Mouse (Mus musculus): ENCODE results near the gene Tdrd12.
"Not testable (repeated sequence)": the region's sequence is repeated elsewhere in the genome, so short reads cannot be mapped to it uniquely, and the experiment has no call there.

Tdrd12 gene

GRCm38 (mm10) chr7:35537562-35537961, at the start of gene Tdrd12:
TSS of gene Tdrd12 (minus strand) at chr7:35537745.
- Histone ChIP-seq H3K27me3 (ENCODE audit: control insufficient read depth, insufficient read depth, low read length, poor library complexity, severe bottlenecking) (no peaks in the 10 kb centered on the region), H3K36me3 (ENCODE audit: control insufficient read depth, insufficient read depth, low read length, poor library complexity, severe bottlenecking) (no peaks in the 10 kb centered on the region)
- peak; percentile 6 for DNase-seq (ENCODE audit: low read depth, low spot score)

DNA sequence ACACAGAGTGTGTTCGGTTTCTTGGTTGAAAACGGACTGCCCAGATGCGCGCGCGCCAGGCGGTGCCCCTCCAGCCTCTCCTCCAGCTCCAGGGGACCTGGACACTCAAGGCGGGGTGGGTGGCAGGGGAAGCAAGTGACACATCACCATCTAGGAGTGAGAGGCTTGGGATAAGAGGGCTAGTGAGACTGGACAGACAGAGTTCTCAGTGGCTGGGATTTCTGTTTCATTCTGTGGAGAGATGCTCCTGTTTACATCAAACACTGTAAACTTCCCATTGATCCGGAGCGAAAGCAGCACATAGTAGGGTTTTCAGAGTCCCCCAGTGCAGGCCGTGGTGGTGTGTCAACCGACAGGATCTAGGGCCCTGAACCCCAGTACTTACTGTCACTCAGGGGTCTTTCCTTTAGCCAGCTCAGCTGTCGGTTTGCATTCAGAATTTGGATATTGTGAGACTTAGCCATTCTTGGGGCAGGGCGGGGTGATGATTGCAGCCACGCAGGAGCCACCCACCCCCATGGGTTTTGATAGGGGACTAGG, 49.4 kb upstream of the Tdrd12 start:
- no peak for DNase-seq (ENCODE audit: low read depth, low spot score)
- H3K36me3 ChIP-seq (ENCODE audit: control insufficient read depth, insufficient read depth, low read length, poor library complexity, severe bottlenecking), result no peaks in the 10 kb centered on the region
- no peaks in the 10 kb centered on the region for H3K27me3 ChIP-seq (ENCODE audit: control insufficient read depth, insufficient read depth, low read length, poor library complexity, severe bottlenecking)

DNA sequence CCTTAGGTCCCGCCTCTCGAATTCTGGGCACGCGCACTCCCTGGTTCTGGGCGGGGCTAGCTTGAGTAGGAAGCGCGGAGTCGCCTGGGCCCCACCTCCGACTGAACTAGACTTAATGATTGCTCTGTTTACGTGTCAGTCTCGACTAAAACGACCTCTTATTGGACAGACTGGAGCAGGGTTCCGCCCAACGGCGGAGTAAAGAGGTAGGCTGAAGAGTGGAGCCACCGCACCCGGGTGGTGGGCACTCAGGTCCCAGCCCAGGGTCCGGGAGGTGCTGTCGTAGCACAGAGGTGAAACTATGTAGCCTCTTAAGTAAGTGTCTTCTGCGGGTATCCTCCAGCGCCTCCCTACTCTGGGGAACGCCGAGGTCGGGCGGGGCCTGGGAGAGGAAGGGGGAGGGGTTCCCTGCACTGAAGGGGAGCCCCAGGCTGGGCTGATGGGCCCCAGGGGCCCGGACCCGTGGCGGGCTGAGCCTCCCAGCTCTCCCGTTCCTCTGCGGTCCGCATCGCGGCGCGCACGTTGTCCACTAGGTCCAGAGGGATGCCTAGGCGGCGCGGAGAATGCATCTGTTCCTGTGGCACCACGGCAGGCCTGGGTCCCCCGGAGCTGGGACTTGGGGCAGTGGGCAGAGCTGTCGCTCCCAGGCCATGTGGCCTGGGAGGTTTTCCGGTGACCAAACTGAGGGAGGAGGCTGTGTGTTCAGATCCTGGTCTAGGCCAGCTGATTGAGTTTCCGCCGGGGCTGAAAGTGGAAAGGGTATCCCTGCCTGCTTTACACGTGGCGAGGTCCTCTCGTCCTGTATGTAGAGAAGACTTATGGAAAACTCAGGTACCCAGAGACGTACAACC, 48.7 kb upstream of the Tdrd12 start, which contains the start of gene Ankrd27:
Ankrd27 (plus strand) TSS at position 190 of the 851 bp plus-strand sequence.
- Histone ChIP-seq H3K27me3 (ENCODE audit: control insufficient read depth, insufficient read depth, low read length, poor library complexity, severe bottlenecking) (no peaks in the 10 kb centered on the region), H3K36me3 (ENCODE audit: control insufficient read depth, insufficient read depth, low read length, poor library complexity, severe bottlenecking) (no peaks in the 10 kb centered on the region)
- peak; percentile 96 for DNase-seq (ENCODE audit: low read depth, low spot score)

DNA sequence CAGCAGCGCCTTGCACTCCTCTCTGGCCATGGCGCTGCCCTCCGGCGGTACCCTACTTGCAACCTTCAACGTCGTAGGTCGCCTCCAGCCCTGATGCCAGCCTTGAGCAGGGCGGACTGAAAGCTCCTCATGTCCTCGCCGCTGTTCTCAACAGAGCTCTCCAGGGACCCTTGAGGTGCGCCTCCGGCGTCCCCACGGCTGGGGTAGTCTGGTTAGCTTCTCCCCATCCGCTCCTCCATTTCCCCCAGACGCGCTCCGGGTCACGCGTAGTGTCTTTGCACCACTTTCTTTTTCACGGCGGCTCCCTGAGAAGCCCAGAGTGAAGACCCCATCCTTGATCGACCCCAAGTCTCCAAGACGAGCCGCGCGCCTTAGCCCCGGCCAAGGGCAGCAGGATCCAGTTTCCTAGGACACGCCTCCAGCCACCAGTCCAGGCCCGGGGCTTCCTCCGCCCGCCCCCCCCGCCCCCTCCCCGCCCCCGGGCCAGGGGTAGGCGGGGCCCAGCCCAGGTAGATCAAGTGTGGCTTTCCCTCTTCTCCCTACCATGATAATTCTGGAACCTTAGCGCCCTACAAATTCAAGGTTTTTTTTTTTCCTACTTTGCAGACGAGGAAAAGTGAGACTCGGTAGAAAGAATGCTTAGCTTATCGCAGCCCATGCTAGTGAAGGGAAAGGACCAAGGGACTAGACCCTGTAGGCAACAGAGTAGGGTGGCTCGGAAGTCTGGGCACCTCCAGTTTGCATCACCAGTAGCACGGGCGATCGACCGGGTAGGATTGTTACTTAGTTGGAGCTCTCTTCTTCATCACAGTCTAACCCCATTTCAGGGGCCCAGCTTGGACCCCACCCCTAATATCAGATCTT, 47.9 kb upstream of the Tdrd12 start, which contains the start of gene Rgs9bp:
Rgs9bp (minus strand) TSS at position 392 of the 864 bp plus-strand sequence.
- Histone ChIP-seq H3K27me3 (ENCODE audit: control insufficient read depth, insufficient read depth, low read length, poor library complexity, severe bottlenecking) (no peaks in the 10 kb centered on the region), H3K36me3 (ENCODE audit: control insufficient read depth, insufficient read depth, low read length, poor library complexity, severe bottlenecking) (no peaks in the 10 kb centered on the region)
- DNase-seq (ENCODE audit: low read depth, low spot score), result peak; percentile 49

DNA sequence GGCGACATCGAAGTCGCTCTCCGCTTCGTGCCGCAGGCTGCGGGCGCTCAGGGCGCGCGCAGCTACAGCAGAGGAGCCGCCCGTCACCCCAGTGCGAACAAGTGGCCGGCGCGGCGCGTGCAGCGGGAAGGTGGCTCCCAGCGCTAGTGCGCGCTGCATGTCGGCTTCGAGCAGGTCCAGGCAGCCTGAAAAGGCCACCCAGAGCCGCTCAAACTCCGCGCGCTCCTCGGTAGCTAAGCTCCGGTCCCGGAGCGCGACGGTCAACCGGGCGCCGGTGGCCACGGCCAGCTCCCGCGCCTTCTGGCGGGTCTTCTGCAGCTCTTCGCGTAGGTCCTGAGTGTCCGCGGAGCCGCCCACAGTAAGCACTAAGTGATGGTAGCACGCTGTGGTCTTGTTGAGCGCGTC, 47.2 kb upstream of the Tdrd12 start:
- H3K36me3 ChIP-seq (ENCODE audit: control insufficient read depth, insufficient read depth, low read length, poor library complexity, severe bottlenecking), result no peaks in the 10 kb centered on the region
- no peaks in the 10 kb centered on the region for H3K27me3 ChIP-seq (ENCODE audit: control insufficient read depth, insufficient read depth, low read length, poor library complexity, severe bottlenecking)
- peak; percentile 45 for DNase-seq (ENCODE audit: low read depth, low spot score)

DNA sequence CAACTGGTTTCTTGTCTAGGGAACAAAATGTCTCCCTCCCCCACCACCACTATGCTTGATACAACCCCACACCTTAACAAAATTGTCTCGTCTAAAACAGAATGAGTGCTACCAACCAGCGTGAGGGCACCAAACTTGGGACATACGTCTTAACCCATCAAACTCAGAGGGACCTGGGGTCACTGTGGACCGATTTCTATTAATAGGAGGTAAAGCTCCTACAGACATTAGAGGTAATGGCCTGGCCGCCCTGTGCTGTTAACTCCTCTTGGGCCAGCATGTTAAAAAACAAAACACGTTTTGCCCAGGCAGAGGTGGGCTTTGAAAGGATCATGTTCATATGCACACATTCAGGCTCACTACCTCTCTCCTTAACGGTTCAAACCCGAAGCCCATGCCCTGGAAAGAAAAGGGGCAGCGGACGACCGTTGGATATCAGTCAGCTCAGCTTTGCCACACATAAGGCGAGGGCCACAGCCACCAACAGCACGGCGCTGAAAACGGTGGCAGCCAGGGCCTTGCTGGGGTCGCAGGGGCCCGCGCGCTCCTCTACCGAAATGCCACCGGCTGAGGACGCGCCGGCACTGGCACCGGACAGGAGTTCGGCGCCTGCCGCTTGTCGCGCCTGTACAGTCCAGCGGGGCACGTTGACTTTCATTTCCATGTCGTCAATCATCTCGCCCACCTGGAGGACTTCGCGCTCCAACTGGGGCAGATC, 46.7 kb upstream of the Tdrd12 start:
- no peaks in the 10 kb centered on the region for H3K36me3 ChIP-seq (ENCODE audit: control insufficient read depth, insufficient read depth, low read length, poor library complexity, severe bottlenecking)
- no peaks in the 10 kb centered on the region for H3K27me3 ChIP-seq (ENCODE audit: control insufficient read depth, insufficient read depth, low read length, poor library complexity, severe bottlenecking)
- DNase-seq (ENCODE audit: low read depth, low spot score), result no peak

DNA sequence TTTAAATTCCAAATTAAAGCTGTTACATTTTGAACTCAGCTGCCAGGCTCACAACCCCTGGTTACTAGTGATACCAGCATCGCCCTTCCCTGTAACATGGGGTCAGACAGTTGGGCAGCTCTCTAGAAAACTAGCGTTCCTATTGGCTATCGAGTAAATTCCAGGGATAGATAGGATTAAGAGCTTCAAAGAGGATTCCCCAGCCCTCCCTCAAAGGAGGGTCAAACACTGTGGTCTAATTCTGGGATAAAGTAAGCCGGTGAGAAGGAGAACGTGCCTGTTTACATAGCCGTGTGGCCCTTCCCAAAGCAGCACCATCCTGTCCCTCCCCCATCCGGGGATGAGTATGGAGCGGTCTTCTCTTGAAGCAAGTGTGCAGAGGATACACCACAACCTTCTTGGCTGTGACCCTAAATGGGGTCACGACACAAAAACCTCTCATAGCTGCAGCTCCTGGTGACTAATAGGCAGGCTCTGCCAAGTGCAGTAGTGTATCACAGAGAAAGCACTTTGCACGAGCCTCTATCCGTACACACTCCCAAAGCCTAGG, 46.0 kb upstream of the Tdrd12 start:
- no peak for DNase-seq (ENCODE audit: low read depth, low spot score)
- Histone ChIP-seq H3K36me3 (ENCODE audit: control insufficient read depth, insufficient read depth, low read length, poor library complexity, severe bottlenecking) (no peaks in the 10 kb centered on the region), H3K27me3 (ENCODE audit: control insufficient read depth, insufficient read depth, low read length, poor library complexity, severe bottlenecking) (no peaks in the 10 kb centered on the region)

- Histone ChIP-seq H3K36me3 (ENCODE audit: control insufficient read depth, insufficient read depth, low read length, poor library complexity, severe bottlenecking) (no peaks in the 10 kb centered on the region), H3K27me3 (ENCODE audit: control insufficient read depth, insufficient read depth, low read length, poor library complexity, severe bottlenecking) (no peaks in the 10 kb centered on the region)
- DNase-seq (ENCODE audit: low read depth, low spot score), result peak; percentile 38
These were observed 45.2 kb upstream of the Tdrd12 start for GRCm38 (mm10) chr7:35582719-35583118.

GRCm38 (mm10) chr7:35579849-35580248, 42.3 kb upstream of the Tdrd12 start:
- no peaks in the 10 kb centered on the region for H3K27me3 ChIP-seq (ENCODE audit: control insufficient read depth, insufficient read depth, low read length, poor library complexity, severe bottlenecking)
- no peaks in the 10 kb centered on the region for H3K36me3 ChIP-seq (ENCODE audit: control insufficient read depth, insufficient read depth, low read length, poor library complexity, severe bottlenecking)
- DNase-seq (ENCODE audit: low read depth, low spot score), result peak; percentile 79

GRCm38 (mm10) chr7:35570883-35571282, 33.3 kb upstream of the Tdrd12 start:
- not testable (repeated sequence) for H3K36me3 ChIP-seq (ENCODE audit: control insufficient read depth, insufficient read depth, low read length, poor library complexity, severe bottlenecking); H3K27me3 ChIP-seq (ENCODE audit: control insufficient read depth, insufficient read depth, low read length, poor library complexity, severe bottlenecking)
- peak; percentile 23 for DNase-seq (ENCODE audit: low read depth, low spot score)

DNA sequence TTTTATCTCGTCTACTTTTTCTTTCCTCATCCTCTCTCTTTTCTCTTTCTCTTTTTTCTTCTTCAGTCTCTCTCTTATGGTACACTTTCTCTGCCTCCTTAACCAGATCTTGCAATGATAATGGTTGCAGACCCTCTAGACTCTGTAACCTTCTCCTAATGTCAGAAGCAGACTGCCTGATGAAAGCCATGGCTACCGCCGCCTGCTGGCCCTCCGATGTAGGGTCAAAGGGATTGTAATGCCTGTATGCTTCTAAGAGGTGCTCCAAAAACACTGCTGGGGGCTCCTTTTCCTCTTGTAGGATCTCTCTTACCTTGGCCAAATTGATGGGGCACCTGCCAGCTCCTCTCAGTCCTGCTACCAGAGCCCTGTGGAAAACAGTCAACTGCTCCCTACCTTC, 32.2 kb upstream of the Tdrd12 start:
- not testable (repeated sequence) for H3K27me3 ChIP-seq (ENCODE audit: control insufficient read depth, insufficient read depth, low read length, poor library complexity, severe bottlenecking); H3K36me3 ChIP-seq (ENCODE audit: control insufficient read depth, insufficient read depth, low read length, poor library complexity, severe bottlenecking); DNase-seq (ENCODE audit: low read depth, low spot score)

DNA sequence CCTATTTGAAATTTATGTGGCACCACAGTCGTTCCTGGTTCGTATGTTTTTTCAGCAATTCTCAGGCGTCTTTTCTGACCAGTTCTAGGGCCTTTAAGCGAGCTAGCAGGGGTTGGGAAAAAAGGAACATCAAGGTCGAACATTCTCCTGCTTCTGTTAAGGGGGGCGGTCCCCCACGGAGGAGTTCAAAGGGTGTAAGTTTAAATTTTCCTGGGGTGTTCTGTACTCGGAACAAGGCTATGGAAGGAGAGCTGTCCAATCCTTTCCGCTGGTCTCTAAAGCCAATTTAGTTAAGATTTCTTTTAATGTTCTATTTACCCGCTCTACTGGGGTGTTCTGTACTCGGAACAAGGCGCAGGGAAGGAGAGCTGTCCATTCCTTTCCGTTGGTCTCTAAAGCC, 28.4 kb upstream of the Tdrd12 start:
- not testable (repeated sequence) for DNase-seq (ENCODE audit: low read depth, low spot score); H3K27me3 ChIP-seq (ENCODE audit: control insufficient read depth, insufficient read depth, low read length, poor library complexity, severe bottlenecking); H3K36me3 ChIP-seq (ENCODE audit: control insufficient read depth, insufficient read depth, low read length, poor library complexity, severe bottlenecking)

DNA sequence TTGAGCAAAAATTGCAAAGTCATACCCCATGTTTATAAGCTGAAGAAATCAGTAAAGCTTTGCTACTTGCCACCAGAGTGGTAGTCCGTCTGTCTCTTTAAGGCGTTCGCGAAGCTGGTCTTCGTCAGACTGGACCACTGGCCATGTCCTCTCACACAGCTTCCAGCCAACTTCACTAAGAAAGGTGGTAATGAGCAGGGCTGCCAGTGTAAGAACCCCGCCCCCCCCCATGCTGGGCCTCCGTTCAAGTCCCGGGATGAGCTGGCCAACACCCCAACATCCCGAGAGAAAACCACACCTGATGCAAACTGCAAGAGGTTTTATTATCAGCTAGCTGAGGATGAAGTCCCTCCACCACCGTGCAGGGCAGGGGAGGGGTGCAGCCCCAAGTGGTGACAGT, 27.3 kb upstream of the Tdrd12 start:
- not testable (repeated sequence) for H3K36me3 ChIP-seq (ENCODE audit: control insufficient read depth, insufficient read depth, low read length, poor library complexity, severe bottlenecking); DNase-seq (ENCODE audit: low read depth, low spot score); H3K27me3 ChIP-seq (ENCODE audit: control insufficient read depth, insufficient read depth, low read length, poor library complexity, severe bottlenecking)

All from splenic B cell, adult 2 months (primary cell).